Mouse (Mus musculus): ENCODE data around the gene Zbtb21. TPM values are rescaled to one million over a fixed set of nuclear protein-coding genes. Genes with fewer than 3 reads are reported as not detected.

Gene Zbtb21
- polyA plus RNA-seq (2012; rRNA removed): 16.7 and 19.3 TPM in 2 replicates

DNA sequence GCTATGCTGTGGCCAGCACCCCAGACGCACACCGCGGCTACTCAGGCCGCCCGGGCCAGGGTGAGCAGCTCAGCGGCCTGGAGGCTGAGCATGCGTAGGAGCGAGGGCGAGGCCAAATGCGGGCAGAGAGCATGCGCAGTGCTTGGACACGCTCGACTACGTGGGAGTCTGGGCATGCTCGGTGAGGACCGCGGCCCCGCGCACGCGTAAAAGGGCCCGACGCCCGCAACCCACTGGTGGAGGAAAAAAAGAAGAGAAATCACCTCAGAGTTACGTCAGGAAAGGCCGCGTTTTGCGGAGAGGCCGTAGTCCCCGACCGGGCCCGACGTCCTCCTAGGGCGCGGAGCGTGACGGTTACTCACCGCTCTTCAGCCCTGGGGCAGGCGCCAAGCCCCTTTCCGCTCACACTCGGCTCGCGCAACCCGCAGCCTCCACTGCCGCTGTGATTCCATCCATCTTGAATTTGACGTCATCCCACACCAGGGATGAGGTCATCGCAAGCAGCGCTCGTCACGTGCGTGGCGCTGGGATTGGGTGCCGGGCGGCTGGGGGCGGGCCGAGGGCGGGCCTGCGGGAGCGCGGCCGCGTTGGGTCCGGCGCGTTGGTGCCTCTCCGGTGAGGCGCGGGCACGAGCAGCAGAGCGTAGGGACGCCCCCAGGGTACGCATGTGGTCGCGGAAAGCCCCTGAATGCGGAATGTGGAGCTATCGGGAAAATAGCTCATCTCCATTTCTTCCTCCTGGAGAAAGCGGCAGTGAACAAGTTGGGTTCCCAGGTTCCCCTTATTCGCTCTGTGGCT, at the start of gene Zbtb21, which contains the start of gene C2cd2:
Zbtb21 (minus strand) TSS at position 472 of the 798 bp plus-strand sequence.
C2cd2 (minus strand) TSS at position 448 of the 798 bp plus-strand sequence.

DNA sequence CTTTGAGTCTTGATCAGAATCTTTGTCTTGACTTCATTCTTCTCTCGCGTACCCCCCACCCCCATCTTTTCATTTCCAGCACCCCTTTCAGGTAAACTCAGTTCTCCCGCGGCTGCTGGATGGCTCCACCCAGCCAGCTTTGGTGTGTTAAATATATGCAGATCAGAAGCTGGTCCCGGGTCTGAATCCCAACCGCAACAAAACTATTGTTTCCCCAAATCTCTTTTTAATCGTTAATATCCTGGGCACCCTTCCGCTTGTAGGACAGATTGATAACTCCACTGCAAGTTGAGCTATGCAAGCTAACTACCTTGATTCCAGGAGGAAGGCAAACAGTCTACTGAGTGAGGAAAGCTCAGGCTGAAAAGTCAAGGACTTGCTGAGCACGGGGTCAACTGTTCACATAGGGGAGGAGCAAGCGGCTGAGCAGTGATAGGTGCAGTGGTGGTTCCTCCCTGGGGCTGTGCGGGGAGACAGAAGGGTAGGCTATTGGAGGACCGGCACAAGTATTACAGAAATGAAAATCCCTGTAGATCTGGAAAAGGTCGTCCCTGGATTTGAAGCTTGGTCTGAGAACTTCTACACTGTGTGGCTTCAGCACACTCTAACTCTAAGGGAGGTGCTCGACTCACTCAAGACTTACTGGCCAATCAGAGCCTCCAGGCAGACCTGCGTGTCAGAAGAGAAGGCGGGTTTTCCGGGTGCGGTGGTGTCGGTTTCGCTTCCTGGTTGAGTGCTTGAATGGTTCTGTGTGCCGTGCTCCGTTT, 34.4 kb upstream of the Zbtb21 start, which contains the start of gene B230307C23Rik:
B230307C23Rik (plus strand) TSS at position 700 of the 767 bp plus-strand sequence.

Other genes starting within 250 kb of the Zbtb21 start
- 0.67 and 1.1 TPM in 2 replicates for gene Ripk4, start 198.8 kb downstream of the Zbtb21 start, polyA plus RNA-seq (2012; rRNA removed)
- gene Prdm15, start 110.8 kb downstream of the Zbtb21 start, polyA plus RNA-seq (2012; rRNA removed): 17.8 and 24.6 TPM in 2 replicates
- gene C2cd2, start within 50 bp of the Zbtb21 start, polyA plus RNA-seq (2012; rRNA removed): 11.4 and 14.0 TPM in 2 replicates
- 13.5 and 21.7 TPM in 2 replicates for gene B230307C23Rik, start 34.7 kb upstream of the Zbtb21 start, polyA plus RNA-seq (2012; rRNA removed)
- 13.6 and 13.8 TPM in 2 replicates for gene A630089N07Rik, start 119.8 kb upstream of the Zbtb21 start, polyA plus RNA-seq (2012; rRNA removed)